In the genomic region with DNA sequence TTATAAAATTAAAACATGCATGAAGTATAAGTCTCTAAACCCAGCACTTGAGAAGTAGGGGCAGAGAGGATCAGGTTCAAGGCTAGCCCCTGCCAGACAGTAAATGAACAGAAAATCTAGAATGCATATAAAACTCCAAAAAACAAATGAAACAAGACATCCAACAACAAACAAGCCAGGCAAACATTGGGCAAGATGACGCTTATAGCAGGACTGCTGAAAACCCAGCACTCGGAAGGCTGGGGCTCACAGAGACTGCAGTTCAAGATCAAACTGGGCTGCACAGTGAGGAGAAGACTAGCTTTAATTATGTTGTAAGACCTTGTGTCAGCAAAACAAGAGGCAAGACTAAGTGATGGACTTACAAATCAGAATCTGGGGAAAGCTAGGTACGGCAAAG, we compare ENCODE assay signal across 13 mouse cellular contexts.
"Had no signal": no experiment of that assay in that cellular context is flagged by ENCODE, and none has a peak within 500 bp of the region (broad histone marks: within the 10 kb centered on the region; RNA-seq: fewer than 3 reads in every experiment).

No protein-coding gene starts in this region.

- DNase-seq: cerebellum, adult 9-11 months; cerebellum, postnatal 10 days; cerebellum, postnatal 14 days; cerebellum, postnatal 25 days; cerebellum, postnatal 36 days; embryo, embryonic 11 days; forebrain, postnatal 0 days; gastrocnemius, adult 2 months; gastrocnemius, postnatal 10 days; gastrocnemius, postnatal 14 days; gastrocnemius, postnatal 25 days; gastrocnemius, postnatal 36 days; heart, adult 2 months had no signal
